Mouse (Mus musculus) c-Kit-positive CD71-negative TER-119-negative erythroid progenitor cells, embryonic 14.5 days (primary cell): ENCODE data around the gene Olfr374.

Experiments
- DNase-seq: peaks from one replicate; pipeline ENCODE4 v3.0.0-alpha.2; 2013; ENCODE audit warnings: low read depth

Olfr374 gene

GRCm38 (mm10) chr8:72135446-72136301 is 28.8 kb downstream of the Olfr374 start:
- DNase-seq, result no peak

- DNase-seq, result no peak
Observed at GRCm38 (mm10) chr8:72136302-72136978, 29.6 kb downstream of the Olfr374 start.

- DNase-seq, result no peak
Observed at GRCm38 (mm10) chr8:72137431-72137830, 30.6 kb downstream of the Olfr374 start.

- no peak for DNase-seq
Observed at GRCm38 (mm10) chr8:72138456-72138855, 31.6 kb downstream of the Olfr374 start.

- no peak for DNase-seq
Observed at GRCm38 (mm10) chr8:72143256-72143824, 36.5 kb downstream of the Olfr374 start.

GRCm38 (mm10) chr8:72144345-72144975 is 37.6 kb downstream of the Olfr374 start:
- DNase-seq, result no peak

GRCm38 (mm10) chr8:72145511-72145910 is 38.7 kb downstream of the Olfr374 start:
- DNase-seq, result no peak

- no peak for DNase-seq
Observed at GRCm38 (mm10) chr8:72146056-72146455, 39.2 kb downstream of the Olfr374 start.

- no peak for DNase-seq
Observed at GRCm38 (mm10) chr8:72146556-72146955, 39.7 kb downstream of the Olfr374 start.

GRCm38 (mm10) chr8:72147266-72147665 is 40.4 kb downstream of the Olfr374 start:
- DNase-seq, result no peak

GRCm38 (mm10) chr8:72149056-72149455 is 42.2 kb downstream of the Olfr374 start:
- DNase-seq, result no peak

GRCm38 (mm10) chr8:72151418-72152078 is 44.7 kb downstream of the Olfr374 start:
- no peak for DNase-seq

- no peak for DNase-seq
Observed at GRCm38 (mm10) chr8:72153382-72153781, 46.5 kb downstream of the Olfr374 start.

GRCm38 (mm10) chr8:72158096-72158495 is 51.3 kb downstream of the Olfr374 start:
- DNase-seq, result no peak

- DNase-seq, result no peak
Observed at GRCm38 (mm10) chr8:72158726-72159125, 51.9 kb downstream of the Olfr374 start.

GRCm38 (mm10) chr8:72160007-72160406 is 53.2 kb downstream of the Olfr374 start:
- DNase-seq, result no peak

- peak; percentile 99 for DNase-seq
Observed at GRCm38 (mm10) chr8:72160707-72161697, 54.2 kb downstream of the Olfr374 start, which contains the start of gene Rab8a. Gene Rab8a, plus strand, starts transcription at chr8:72161200.

- DNase-seq, result no peak
Observed at GRCm38 (mm10) chr8:72162821-72163220, 56.0 kb downstream of the Olfr374 start.
